Mouse (Mus musculus): ENCODE data around the gene Asl. TPM values are rescaled to one million over a fixed set of nuclear protein-coding genes. Genes with fewer than 3 reads are reported as not detected.

The Asl gene
- polyA plus RNA-seq, 1 experiment = 16.5 TPM

- H3K36me3 ChIP-seq (ENCODE audit: control insufficient read depth, insufficient read depth, low read length) = peaks cover 2% of the 10 kb centered on the region
- no peak overlapping the region for H3K27ac ChIP-seq (ENCODE audit: control insufficient read depth, insufficient read depth, low read depth, low read length)
- no peaks in the 10 kb centered on the region for H3K27me3 ChIP-seq (ENCODE audit: control insufficient read depth, insufficient read depth, low read length)
- H3K4me1 ChIP-seq (ENCODE audit: control insufficient read depth, insufficient read depth, low read length) = peaks cover 3% of the 10 kb centered on the region; the same call in 1 of the 2 replicates
- no peak for TF ChIP-seq POLR2A (IDR thresholded peaks at IDR 0.05; ENCODE audit: control insufficient read depth, low read depth, low read length)
- no peak for TF ChIP-seq CTCF (IDR thresholded peaks at IDR 0.05; ENCODE audit: control insufficient read depth, insufficient read depth, insufficient replicate concordance, low read depth, low read length)
- no peak overlapping the region for H3K4me3 ChIP-seq (ENCODE audit: control insufficient read depth, low read depth, low read length)
Measured at GRCm38 (mm10) chr5:130033869-130034268, 4.8 kb upstream of the Asl start.

GRCm38 (mm10) chr5:130031410-130032390 is 2.7 kb upstream of the Asl start:
- Histone ChIP-seq H3K27ac (ENCODE audit: control insufficient read depth, insufficient read depth, low read depth, low read length) (no peak overlapping the region), H3K36me3 (ENCODE audit: control insufficient read depth, insufficient read depth, low read length) (no peaks in the 10 kb centered on the region; the same call in 1 of the 2 replicates), H3K4me1 (ENCODE audit: control insufficient read depth, insufficient read depth, low read length) (peaks cover 3% of the 10 kb centered on the region; the same call in 1 of the 2 replicates), H3K4me3 (ENCODE audit: control insufficient read depth, low read depth, low read length) (no peak overlapping the region), H3K27me3 (ENCODE audit: control insufficient read depth, insufficient read depth, low read length) (no peaks in the 10 kb centered on the region)
- TF ChIP-seq CTCF (IDR thresholded peaks at IDR 0.05; ENCODE audit: control insufficient read depth, insufficient read depth, insufficient replicate concordance, low read depth, low read length) (no peak), POLR2A (IDR thresholded peaks at IDR 0.05; ENCODE audit: control insufficient read depth, low read depth, low read length) (no peak)

- H3K27ac ChIP-seq (ENCODE audit: control insufficient read depth, insufficient read depth, low read depth, low read length) = no peak overlapping the region
- no peaks in the 10 kb centered on the region for H3K27me3 ChIP-seq (ENCODE audit: control insufficient read depth, insufficient read depth, low read length)
- peaks cover 12% of the 10 kb centered on the region for H3K4me1 ChIP-seq (ENCODE audit: control insufficient read depth, insufficient read depth, low read length)
- no peak overlapping the region for H3K4me3 ChIP-seq (ENCODE audit: control insufficient read depth, low read depth, low read length)
- TF ChIP-seq CTCF (IDR thresholded peaks at IDR 0.05; ENCODE audit: control insufficient read depth, insufficient read depth, insufficient replicate concordance, low read depth, low read length) (no peak), POLR2A (IDR thresholded peaks at IDR 0.05; ENCODE audit: control insufficient read depth, low read depth, low read length) (no peak)
- H3K36me3 ChIP-seq (ENCODE audit: control insufficient read depth, insufficient read depth, low read length) = no peaks in the 10 kb centered on the region; the same call in 1 of the 2 replicates
Measured at GRCm38 (mm10) chr5:130027696-130028095, 1.4 kb downstream of the Asl start.

- Histone ChIP-seq H3K36me3 (ENCODE audit: control insufficient read depth, insufficient read depth, low read length) (no peaks in the 10 kb centered on the region; the same call in 1 of the 2 replicates), H3K27ac (ENCODE audit: control insufficient read depth, insufficient read depth, low read depth, low read length) (no peak overlapping the region), H3K4me1 (ENCODE audit: control insufficient read depth, insufficient read depth, low read length) (peaks cover 12% of the 10 kb centered on the region), H3K27me3 (ENCODE audit: control insufficient read depth, insufficient read depth, low read length) (no peaks in the 10 kb centered on the region), H3K4me3 (ENCODE audit: control insufficient read depth, low read depth, low read length) (no peak overlapping the region)
- TF ChIP-seq CTCF (IDR thresholded peaks at IDR 0.05; ENCODE audit: control insufficient read depth, insufficient read depth, insufficient replicate concordance, low read depth, low read length) (no peak), POLR2A (IDR thresholded peaks at IDR 0.05; ENCODE audit: control insufficient read depth, low read depth, low read length) (no peak)
Measured at GRCm38 (mm10) chr5:130027134-130027533, 1.9 kb downstream of the Asl start.

- Histone ChIP-seq H3K36me3 (ENCODE audit: control insufficient read depth, insufficient read depth, low read length) (no peaks in the 10 kb centered on the region), H3K4me3 (ENCODE audit: control insufficient read depth, low read depth, low read length) (peak overlapping the region; percentile 73), H3K27ac (ENCODE audit: control insufficient read depth, insufficient read depth, low read depth, low read length) (peak overlapping the region; percentile 12; the same call in 1 of the 2 replicates), H3K27me3 (ENCODE audit: control insufficient read depth, insufficient read depth, low read length) (no peaks in the 10 kb centered on the region), H3K4me1 (ENCODE audit: control insufficient read depth, insufficient read depth, low read length) (peaks cover 12% of the 10 kb centered on the region)
- TF ChIP-seq POLR2A (IDR thresholded peaks at IDR 0.05; ENCODE audit: control insufficient read depth, low read depth, low read length) (no peak), CTCF (IDR thresholded peaks at IDR 0.05; ENCODE audit: control insufficient read depth, insufficient read depth, insufficient replicate concordance, low read depth, low read length) (peak; percentile 83; the same call in 1 of the 2 replicates)
Measured at GRCm38 (mm10) chr5:130023767-130024539, 5.1 kb downstream of the Asl start.

GRCm38 (mm10) chr5:130023067-130023766 is 5.8 kb downstream of the Asl start:
- no peaks in the 10 kb centered on the region for H3K27me3 ChIP-seq (ENCODE audit: control insufficient read depth, insufficient read depth, low read length)
- peak overlapping the region; percentile 52 for H3K27ac ChIP-seq (ENCODE audit: control insufficient read depth, insufficient read depth, low read depth, low read length)
- H3K4me3 ChIP-seq (ENCODE audit: control insufficient read depth, low read depth, low read length) = peak overlapping the region; percentile 73
- H3K36me3 ChIP-seq (ENCODE audit: control insufficient read depth, insufficient read depth, low read length) = no peaks in the 10 kb centered on the region; the same call in 1 of the 2 replicates
- TF ChIP-seq POLR2A (IDR thresholded peaks at IDR 0.05; ENCODE audit: control insufficient read depth, low read depth, low read length) = no peak
- no peak for TF ChIP-seq CTCF (IDR thresholded peaks at IDR 0.05; ENCODE audit: control insufficient read depth, insufficient read depth, insufficient replicate concordance, low read depth, low read length)
- peaks cover 12% of the 10 kb centered on the region for H3K4me1 ChIP-seq (ENCODE audit: control insufficient read depth, insufficient read depth, low read length)
